Mouse (Mus musculus): ENCODE results near the gene Zfp108.

DNA sequence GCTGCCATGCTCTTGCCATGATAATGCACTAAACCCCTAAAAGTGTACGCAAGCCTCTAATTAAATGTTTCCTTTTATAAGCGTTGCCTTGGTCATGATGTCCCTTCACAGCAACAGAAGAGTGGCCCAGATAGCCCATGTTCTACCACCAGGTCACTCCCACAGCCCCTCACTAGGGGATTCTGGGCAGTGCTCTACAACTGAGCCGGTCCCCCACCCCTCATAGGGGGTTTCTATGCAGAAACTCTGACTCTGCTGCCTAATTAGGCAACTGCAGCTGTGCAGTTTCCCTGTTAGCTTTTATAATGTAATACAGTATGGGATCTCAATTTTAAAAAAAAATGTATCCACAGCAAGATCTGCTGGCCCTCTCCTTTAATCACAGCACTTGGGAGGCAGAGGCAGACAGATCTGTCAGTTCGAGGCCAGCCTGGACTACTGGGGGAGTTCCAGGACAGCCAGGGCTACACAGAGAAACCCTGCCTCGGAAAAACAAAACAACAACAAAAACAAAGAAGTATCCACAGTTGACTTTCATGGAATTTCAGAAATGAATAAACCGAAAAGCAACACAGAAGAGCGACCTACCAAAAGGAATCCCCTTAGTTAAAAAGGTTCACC, 15.2 kb downstream of the Zfp108 start:
- no peak for TF ChIP-seq CTCF (IDR thresholded peaks at IDR 0.05; ENCODE audit: control insufficient read depth, insufficient read depth, low read length)
- no peak for TF ChIP-seq POLR2A (IDR thresholded peaks at IDR 0.05; ENCODE audit: borderline replicate concordance, control insufficient read depth, low read depth, low read length)

Data from bone marrow, adult 2 months (tissue).